Mouse (Mus musculus) olfactory bulb, adult 2 months (tissue): ENCODE results near the gene Ube2o.

ENCODE experiments used
- CTCF ChIP-seq: fragments of 200-500 bp; IDR thresholded peaks from 2 replicates; pipeline ENCODE4 v1.5.1; 2012; ENCODE audit warnings: low read depth, mild to moderate bottlenecking, low read length, moderate library complexity; ENCODE audit not compliant: insufficient read depth
- POLR2A ChIP-seq: fragments of 200-500 bp; IDR thresholded peaks from 2 replicates; pipeline ENCODE4 v1.6.1; 2012; ENCODE audit warnings: mild to moderate bottlenecking, low read depth, low read length, moderate library complexity; ENCODE audit not compliant: insufficient read depth

DNA sequence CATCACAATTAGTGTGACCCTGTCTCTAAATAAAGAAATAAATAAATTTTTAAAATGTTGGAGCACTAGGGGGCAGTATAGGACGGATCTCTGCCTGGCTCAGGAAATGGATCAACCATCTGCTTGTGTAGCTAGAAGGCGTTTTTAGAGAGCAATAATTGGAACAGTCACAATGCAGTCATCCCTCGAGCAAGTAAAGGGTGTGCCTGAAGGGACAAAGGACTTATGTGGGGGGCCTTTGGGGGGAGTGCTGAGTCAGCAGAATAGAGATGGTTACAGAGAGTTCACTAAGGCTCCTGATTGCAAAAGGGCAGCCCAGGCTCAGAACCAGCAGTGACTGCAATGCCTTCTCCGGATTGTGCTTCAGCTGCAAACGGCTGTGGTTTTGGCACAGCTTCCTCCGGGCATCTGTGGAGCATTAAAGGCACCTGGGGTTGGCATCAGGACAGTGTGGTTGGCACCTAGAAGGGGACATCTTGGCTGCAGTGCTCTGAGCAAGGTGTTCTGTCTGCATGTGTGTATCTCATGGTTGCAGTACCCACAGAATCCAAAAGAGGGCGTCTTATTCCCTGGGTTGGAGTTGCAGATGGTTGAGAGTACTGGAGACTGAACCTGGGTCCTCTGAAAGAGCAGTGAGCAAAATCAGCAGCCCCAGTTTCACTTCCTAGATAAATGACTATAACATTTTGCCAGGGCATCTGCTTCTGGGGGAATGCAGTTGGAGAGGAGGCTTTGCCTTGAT, 80.1 kb downstream of the Ube2o start:
- no peak for TF ChIP-seq POLR2A
- no peak for TF ChIP-seq CTCF
